In the genomic region with DNA sequence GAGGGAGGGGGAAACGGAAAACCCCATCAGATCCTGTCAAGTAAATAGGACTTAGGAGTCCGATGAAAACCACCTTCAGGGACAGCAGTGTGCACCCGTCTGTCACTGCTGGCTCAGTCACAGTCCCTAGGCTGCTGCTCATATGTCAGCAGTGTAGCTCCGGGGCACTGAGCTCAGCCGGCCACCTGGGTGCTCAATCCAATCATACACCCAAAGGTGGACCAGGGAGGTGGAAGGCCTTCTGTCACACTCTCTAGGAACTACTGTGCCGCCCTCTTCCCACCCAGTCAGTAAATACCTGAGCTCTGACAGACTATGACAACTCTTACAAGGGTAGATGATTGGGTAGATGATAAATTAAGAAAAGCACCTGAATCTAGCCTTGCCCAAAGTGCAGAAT, we compare ENCODE assay signal across 26 mouse cellular contexts. TPM values are rescaled to one million over a fixed set of nuclear protein-coding genes. Genes with fewer than 3 reads are reported as not detected.
A peak's percentile ranks its signal among the peaks of the same experiment; 100 is the strongest.
DNase-seq lines count a peak whose midpoint lies in the region; ATAC-seq and TF ChIP-seq lines count a peak whose summit lies in the region.
"Had no signal": no experiment of that assay in that cellular context is flagged by ENCODE, and none has a peak within 500 bp of the region (broad histone marks: within the 10 kb centered on the region; RNA-seq: fewer than 3 reads in every experiment).

No protein-coding gene starts in this region.

- no peak overlapping the region for H3K9ac ChIP-seq in heart, embryonic 16.5 days (ENCODE audit: low read length)
- no peak overlapping the region for H3K9ac ChIP-seq in stomach, postnatal 0 days (ENCODE audit: low read length)
- H3K9ac ChIP-seq in hindbrain, postnatal 0 days (replicated peaks; ENCODE audit: low read length): no peak overlapping the region
- H3K9ac ChIP-seq: embryonic facial prominence, embryonic 13.5 days; forebrain, embryonic 12.5 days; forebrain, embryonic 15.5 days; hindbrain, embryonic 14.5 days had no signal

- no peaks in the 10 kb centered on the region for H3K9me3 ChIP-seq in heart, embryonic 16.5 days (replicated peaks; ENCODE audit: control insufficient read depth, low read length)
- H3K9me3 ChIP-seq in stomach, postnatal 0 days (ENCODE audit: control insufficient read depth, low read length): no peaks in the 10 kb centered on the region
- H3K9me3 ChIP-seq in hindbrain, postnatal 0 days (ENCODE audit: low read length): no peaks in the 10 kb centered on the region
- H3K9me3 ChIP-seq: embryonic facial prominence, embryonic 10.5 days; embryonic facial prominence, embryonic 13.5 days; forebrain, embryonic 12.5 days; forebrain, embryonic 15.5 days had no signal

- no peak overlapping the region for H3K27ac ChIP-seq in heart, embryonic 16.5 days (ENCODE audit: low read length)
- peak overlapping the region; percentile 63 for H3K27ac ChIP-seq in stomach, postnatal 0 days (replicated peaks)
- no peak overlapping the region for H3K27ac ChIP-seq in hindbrain, postnatal 0 days
- H3K27ac ChIP-seq: embryonic facial prominence, embryonic 10.5 days; embryonic facial prominence, embryonic 13.5 days; forebrain, embryonic 15.5 days; hindbrain, embryonic 14.5 days had no signal

- H3K4me3 ChIP-seq in heart, embryonic 16.5 days (ENCODE audit: low read length): no peak overlapping the region
- H3K4me3 ChIP-seq in stomach, postnatal 0 days (ENCODE audit: low read depth, low read length): no peak overlapping the region
- no peak overlapping the region for H3K4me3 ChIP-seq in hindbrain, postnatal 0 days (ENCODE audit: low read length)
- H3K4me3 ChIP-seq: embryonic facial prominence, embryonic 10.5 days; embryonic facial prominence, embryonic 13.5 days; erythroblast, embryonic 14.5 days; forebrain, embryonic 12.5 days; forebrain, embryonic 15.5 days had no signal

- peaks cover 7% of the 10 kb centered on the region for H3K4me1 ChIP-seq in heart, embryonic 16.5 days (ENCODE audit: control insufficient read depth, insufficient read depth, low read length)
- H3K4me1 ChIP-seq in stomach, postnatal 0 days (replicated peaks; ENCODE audit: control insufficient read depth, insufficient read depth): peaks cover 3% of the 10 kb centered on the region; the same call in 1 of the 2 replicates
- no peaks in the 10 kb centered on the region for H3K4me1 ChIP-seq in hindbrain, postnatal 0 days (ENCODE audit: insufficient read depth, low read length)

- ATAC-seq in heart, embryonic 16.5 days (replicated peaks; ENCODE audit: extremely low read depth, insufficient read depth, low FRiP score): 0 out of 2 replicates have a peak, but pooled peaks have one; percentile 37
- peak; percentile 83 for ATAC-seq in stomach, postnatal 0 days (ENCODE audit: low FRiP score, low TSS enrichment)
- no peak for ATAC-seq in hindbrain, postnatal 0 days
- ATAC-seq: forebrain, embryonic 15.5 days had no signal

- H3K36me3 ChIP-seq in heart, embryonic 16.5 days (ENCODE audit: control insufficient read depth, insufficient read depth): no peaks in the 10 kb centered on the region
- H3K36me3 ChIP-seq in stomach, postnatal 0 days (ENCODE audit: control insufficient read depth, insufficient read depth, low read length): no peaks in the 10 kb centered on the region
- no peaks in the 10 kb centered on the region for H3K36me3 ChIP-seq in hindbrain, postnatal 0 days (ENCODE audit: insufficient read depth, low read length)
- H3K36me3 ChIP-seq: embryonic facial prominence, embryonic 10.5 days; embryonic facial prominence, embryonic 13.5 days; forebrain, embryonic 12.5 days; forebrain, embryonic 15.5 days had no signal

- no peaks in the 10 kb centered on the region for H3K27me3 ChIP-seq in heart, embryonic 16.5 days (ENCODE audit: control insufficient read depth, insufficient read depth, low read length)
- no peaks in the 10 kb centered on the region for H3K27me3 ChIP-seq in stomach, postnatal 0 days (ENCODE audit: control insufficient read depth, insufficient read depth, low read length)
- H3K27me3 ChIP-seq in hindbrain, postnatal 0 days (ENCODE audit: insufficient read depth, low read length): no peaks in the 10 kb centered on the region
- H3K27me3 ChIP-seq: embryonic facial prominence, embryonic 13.5 days; forebrain, embryonic 12.5 days; forebrain, embryonic 15.5 days had no signal

- DNase-seq in heart, adult 18-20 months: no peak
- peak; percentile 28 for DNase-seq in thymus, postnatal 4 days
- no peak for DNase-seq in thymus, postnatal 25 days
- DNase-seq in stomach, postnatal 0 days (ENCODE audit: low spot score): peak; percentile 61
- DNase-seq in hindbrain, postnatal 0 days (ENCODE audit: low spot score): no peak
- DNase-seq: adrenal gland, postnatal 10 days; cerebellum, adult 11 months; cerebellum, adult 2 months; cerebellum, adult 9-11 months; cerebellum, postnatal 25 days; embryo, embryonic 11 days; gastrocnemius, postnatal 25 days; heart, postnatal 10 days; heart, postnatal 36 days had no signal

- 74% methylated on average over 6 of the region's 6 CpGs for WGBS in heart, embryonic 16.5 days
- 78% methylated on average over 6 of the region's 6 CpGs for WGBS in stomach, postnatal 0 days
- WGBS in hindbrain, postnatal 0 days: 82% methylated on average over 6 of the region's 6 CpGs

- H3K4me2 ChIP-seq in heart, embryonic 16.5 days (ENCODE audit: low read depth, low read length): no peak overlapping the region
- H3K4me2 ChIP-seq in stomach, postnatal 0 days (replicated peaks; ENCODE audit: low read depth): no peak overlapping the region
- no peak overlapping the region for H3K4me2 ChIP-seq in hindbrain, postnatal 0 days (ENCODE audit: low read depth, low read length)
- H3K4me2 ChIP-seq: embryonic facial prominence, embryonic 13.5 days; forebrain, embryonic 12.5 days; forebrain, embryonic 15.5 days; heart, embryonic 11.5 days; hindbrain, embryonic 14.5 days had no signal

- no peak for TF ChIP-seq EP300 in stomach, postnatal 0 days (optimal IDR thresholded peaks at IDR 0.05)

- TF ChIP-seq CTCF in stomach, postnatal 0 days (IDR thresholded peaks at IDR 0.05; ENCODE audit: low read depth): no peak
- TF ChIP-seq CTCF in hindbrain, postnatal 0 days (IDR thresholded peaks at IDR 0.05; ENCODE audit: low read depth): no peak

RNA-seq across cellular contexts. Expression of a gene that starts 10.3 kb away (rescaled TPM):
- 5.1 and 5.5 TPM in 2 replicates for polyA plus RNA-seq in heart, embryonic 16.5 days (2015; fragmentation: Nextera tagmentation; extraction: Ambion mirVana)
- 1 to 10 TPM; 3.5 to 3.6 TPM for total RNA-seq in heart, adult 18-20 months (2021)
- 16.4 and 17.1 TPM in 2 replicates for polyA plus RNA-seq in stomach, postnatal 0 days (2015; fragmentation: Nextera tagmentation; extraction: Ambion mirVana)
- 4.9 and 6.1 TPM in 2 replicates for total RNA-seq in hindbrain, postnatal 0 days (2014; rRNA removed)
- 2.5 and 3.2 TPM in 2 replicates for polyA plus RNA-seq in hindbrain, postnatal 0 days (2015; fragmentation: Nextera tagmentation; extraction: Ambion mirVana)

RNA-seq across cellular contexts. Expression of a gene that starts 29.7 kb away (rescaled TPM):
- polyA plus RNA-seq in heart, embryonic 16.5 days (2015; fragmentation: Nextera tagmentation; extraction: Ambion mirVana): 13.8 and 14.4 TPM in 2 replicates
- total RNA-seq in heart, adult 18-20 months (2021): 10 to 100 TPM; 10.5 to 12.0 TPM
- 8.3 and 9.7 TPM in 2 replicates for polyA plus RNA-seq in stomach, postnatal 0 days (2015; fragmentation: Nextera tagmentation; extraction: Ambion mirVana)
- 8.9 and 11.4 TPM in 2 replicates for total RNA-seq in hindbrain, postnatal 0 days (2014; rRNA removed)
- 9.7 TPM in 2 replicates for polyA plus RNA-seq in hindbrain, postnatal 0 days (2015; fragmentation: Nextera tagmentation; extraction: Ambion mirVana)

RNA-seq across cellular contexts. Expression of a gene that starts 31.2 kb away (rescaled TPM):
- polyA plus RNA-seq in heart, embryonic 16.5 days (2015; fragmentation: Nextera tagmentation; extraction: Ambion mirVana): 0.12 and 0.20 TPM in 2 replicates
- total RNA-seq in heart, adult 18-20 months (2021): not detected
- polyA plus RNA-seq in stomach, postnatal 0 days (2015; fragmentation: Nextera tagmentation; extraction: Ambion mirVana): 0.08 TPM in 1 of 2 replicates, not detected in the other
- not detected in 2 replicates for total RNA-seq in hindbrain, postnatal 0 days (2014; rRNA removed)
- 0.13 TPM in 1 of 2 replicates, not detected in the other for polyA plus RNA-seq in hindbrain, postnatal 0 days (2015; fragmentation: Nextera tagmentation; extraction: Ambion mirVana)
- total RNA-seq: ES-E14; gastrocnemius, adult 8-10 months; gastrocnemius, postnatal 25 days; heart, adult 8-10 months; heart, postnatal 36 days had no signal
- polyA plus RNA-seq: cerebellum, adult 2 months; cortical plate, adult 2 months; heart, embryonic 11.5 days had no signal

RNA-seq across cellular contexts. Expression of a gene that starts 47.5 kb away (rescaled TPM):
- polyA plus RNA-seq in heart, embryonic 16.5 days (2015; fragmentation: Nextera tagmentation; extraction: Ambion mirVana): 22.2 TPM in 2 replicates
- total RNA-seq in heart, adult 18-20 months (2021): 10 to 100 TPM; 11.7 to 12.4 TPM
- polyA plus RNA-seq in stomach, postnatal 0 days (2015; fragmentation: Nextera tagmentation; extraction: Ambion mirVana): 15.3 and 16.8 TPM in 2 replicates
- total RNA-seq in hindbrain, postnatal 0 days (2014; rRNA removed): 23.5 and 34.2 TPM in 2 replicates
- polyA plus RNA-seq in hindbrain, postnatal 0 days (2015; fragmentation: Nextera tagmentation; extraction: Ambion mirVana): 26.0 and 27.2 TPM in 2 replicates

RNA-seq across cellular contexts. Expression of a gene that starts 49.6 kb away (rescaled TPM):
- polyA plus RNA-seq in heart, embryonic 16.5 days (2015; fragmentation: Nextera tagmentation; extraction: Ambion mirVana): 188 and 201 TPM in 2 replicates
- 100 to 1,000 TPM; 185 to 201 TPM for total RNA-seq in heart, adult 18-20 months (2021)
- polyA plus RNA-seq in stomach, postnatal 0 days (2015; fragmentation: Nextera tagmentation; extraction: Ambion mirVana): 0.99 and 1.2 TPM in 2 replicates
- 0.42 and 4.5 TPM in 2 replicates for total RNA-seq in hindbrain, postnatal 0 days (2014; rRNA removed)
- polyA plus RNA-seq in hindbrain, postnatal 0 days (2015; fragmentation: Nextera tagmentation; extraction: Ambion mirVana): 2.4 and 3.4 TPM in 2 replicates
- polyA plus RNA-seq: erythroblast, embryonic 14.5 days had no signal

Comparison
In these comparisons a context has a peak if more than half of its experiments do, and no peak if none do; other contexts are left out.
1. DNase-seq: peak in thymus, postnatal 4 days (single experiment) and stomach, postnatal 0 days (single experiment); none in heart, adult 18-20 months (0 of 2), thymus, postnatal 25 days (single experiment) and hindbrain, postnatal 0 days (single experiment).